Mouse (Mus musculus) intestine, postnatal 0 days (tissue): ENCODE data around the gene Tex36. TPM values are rescaled to one million over a fixed set of nuclear protein-coding genes. Genes with fewer than 3 reads are reported as not detected.

Experiments
- ATAC-seq: fragments of 200-750 bp; cut with Nextera tagmentation; 2 replicates; pipeline ENCODE4 v1.8.0; 2017; ENCODE audit warnings: mild to moderate bottlenecking, moderate TSS enrichment, moderate library complexity
- H3K27ac ChIP-seq: fragments of 300-500 bp; sonication (generic); 2 replicates; pipeline ENCODE4 v1.5.1; 2014; ENCODE audit warnings: mild to moderate bottlenecking, low read depth, low read length, moderate library complexity
- H3K27me3 ChIP-seq: fragments of 300-500 bp; sonication (generic); replicated peaks from 2 replicates; pipeline ENCODE4 v1.6.1; 2014; ENCODE audit warnings: low read length, mixed read lengths; ENCODE audit not compliant: control insufficient read depth, insufficient read depth
- H3K36me3 ChIP-seq: fragments of 300-500 bp; sonication (generic); 2 replicates; pipeline ENCODE4 v1.6.1; 2014; ENCODE audit warnings: mild to moderate bottlenecking, moderate library complexity; ENCODE audit not compliant: control insufficient read depth, insufficient read depth
- H3K4me1 ChIP-seq: fragments of 300-500 bp; sonication (generic); replicated peaks from 2 replicates; pipeline ENCODE4 v1.6.1; 2014; ENCODE audit warnings: antibody characterized with exemption, low read length, mixed read lengths; ENCODE audit not compliant: control insufficient read depth, insufficient read depth
- H3K4me2 ChIP-seq: fragments of 300-500 bp; sonication (generic); replicated peaks from 2 replicates; pipeline ENCODE4 v1.6.1; 2014; ENCODE audit warnings: low read depth, mild to moderate bottlenecking, moderate library complexity
- H3K4me3 ChIP-seq: fragments of 300-500 bp; sonication (generic); 2 replicates; pipeline ENCODE4 v1.5.1; 2014; ENCODE audit warnings: low read depth, low read length
- H3K9ac ChIP-seq: fragments of 300-500 bp; sonication (generic); 2 replicates; pipeline ENCODE4 v1.6.1; 2014; ENCODE audit warnings: mild to moderate bottlenecking, low read depth, low read length
- H3K9me3 ChIP-seq: fragments of 300-500 bp; sonication (generic); 2 replicates; pipeline ENCODE4 v1.6.1; 2016; ENCODE audit warnings: mixed run types; ENCODE audit not compliant: control insufficient read depth
- CTCF ChIP-seq: sonication (generic); IDR thresholded peaks from 2 replicates; pipeline ENCODE4 v1.5.1; 2016; ENCODE audit warnings: low read depth, mild to moderate bottlenecking, control low read depth, antibody characterized with exemption, moderate library complexity
- WGBS: fragments of 180-500 bp; shearing (Covaris S2); extraction: QIAGEN DNeasy Blood & Tissue Kit; methylation state at CpG from one replicate; pipeline ENCODE4 v1.1.7; 2014; 5-methylcytosine and 5-hydroxymethylcytosine counted together
- polyA plus RNA-seq: library from polyadenylated mRNA; unstranded; fragments of >200 nt; fragmentation: Nextera tagmentation; extraction: Ambion mirVana; gene quantifications from 2 replicates; pipeline ENCODE4 v1.2.1, GENCODE M21; 2015

The Tex36 gene
- polyA plus RNA-seq, 1 experiment from 2014 or later: not detected

GRCm38 (mm10) chr7:133603156-133603555 lies 1.2 kb upstream of the Tex36 start:
- Histone ChIP-seq H3K4me1 (no peaks in the 10 kb centered on the region; the same call in 1 of the 2 replicates), H3K4me3 (no peak overlapping the region), H3K27ac (no peak overlapping the region), H3K27me3 (no peaks in the 10 kb centered on the region), H3K4me2 (no peak overlapping the region), H3K36me3 (no peaks in the 10 kb centered on the region), H3K9me3 (no peaks in the 10 kb centered on the region), H3K9ac (no peak overlapping the region)
- no peak for TF ChIP-seq CTCF
- ATAC-seq: no peak
- 80% methylated on average over 2 of the region's 2 CpGs for WGBS

- no peak for TF ChIP-seq CTCF
- Histone ChIP-seq H3K9ac (no peak overlapping the region), H3K27ac (no peak overlapping the region), H3K9me3 (no peaks in the 10 kb centered on the region), H3K27me3 (no peaks in the 10 kb centered on the region), H3K4me1 (no peaks in the 10 kb centered on the region), H3K4me3 (no peak overlapping the region), H3K36me3 (no peaks in the 10 kb centered on the region), H3K4me2 (no peak overlapping the region)
- WGBS: 54% methylated on average over 1 of the region's 1 CpGs
- ATAC-seq: no peak
Observed at GRCm38 (mm10) chr7:133600558-133600957, 1.4 kb downstream of the Tex36 start.

- H3K4me3 ChIP-seq: no peak overlapping the region
- H3K27ac ChIP-seq: no peak overlapping the region
- no peak overlapping the region for H3K4me2 ChIP-seq
- no peaks in the 10 kb centered on the region for H3K4me1 ChIP-seq
- TF ChIP-seq CTCF: no peak
- no peaks in the 10 kb centered on the region for H3K27me3 ChIP-seq
- no peaks in the 10 kb centered on the region for H3K9me3 ChIP-seq
- no peak overlapping the region for H3K9ac ChIP-seq
- WGBS: 67% methylated on average over 1 of the region's 1 CpGs
- H3K36me3 ChIP-seq: no peaks in the 10 kb centered on the region
- ATAC-seq: no peak
Observed at GRCm38 (mm10) chr7:133591750-133592149, 10.2 kb downstream of the Tex36 start.

GRCm38 (mm10) chr7:133583216-133583615 lies 18.7 kb downstream of the Tex36 start:
- no peak for TF ChIP-seq CTCF
- H3K36me3 ChIP-seq: no peaks in the 10 kb centered on the region
- no peak for ATAC-seq
- no peaks in the 10 kb centered on the region for H3K9me3 ChIP-seq
- H3K27me3 ChIP-seq: no peaks in the 10 kb centered on the region
- no peak overlapping the region for H3K4me2 ChIP-seq
- no peak overlapping the region for H3K9ac ChIP-seq
- 72% methylated on average over 6 of the region's 6 CpGs for WGBS
- H3K4me3 ChIP-seq: no peak overlapping the region
- H3K27ac ChIP-seq: no peak overlapping the region
- no peaks in the 10 kb centered on the region for H3K4me1 ChIP-seq

GRCm38 (mm10) chr7:133580296-133580640 lies 21.7 kb downstream of the Tex36 start:
- ATAC-seq: no peak
- Histone ChIP-seq H3K4me2 (no peak overlapping the region), H3K4me1 (no peaks in the 10 kb centered on the region), H3K9ac (no peak overlapping the region), H3K27me3 (no peaks in the 10 kb centered on the region), H3K27ac (no peak overlapping the region), H3K9me3 (no peaks in the 10 kb centered on the region), H3K36me3 (no peaks in the 10 kb centered on the region), H3K4me3 (no peak overlapping the region)
- WGBS: 91% methylated on average over 4 of the region's 4 CpGs
- TF ChIP-seq CTCF: no peak

GRCm38 (mm10) chr7:133579491-133580295 lies 22.3 kb downstream of the Tex36 start:
- Histone ChIP-seq H3K36me3 (no peaks in the 10 kb centered on the region), H3K9me3 (no peaks in the 10 kb centered on the region), H3K27me3 (no peaks in the 10 kb centered on the region), H3K4me2 (no peak overlapping the region), H3K4me1 (no peaks in the 10 kb centered on the region), H3K9ac (no peak overlapping the region), H3K4me3 (no peak overlapping the region), H3K27ac (no peak overlapping the region)
- no peak for ATAC-seq
- 79% methylated on average over 20 of the region's 20 CpGs for WGBS
- TF ChIP-seq CTCF: peak; percentile 27; the same call in 1 of the 2 replicates
